Mouse (Mus musculus): ENCODE data around the gene Ubash3a. TPM values are rescaled to one million over a fixed set of nuclear protein-coding genes. Genes with fewer than 3 reads are reported as not detected.

Ubash3a gene
- polyA plus RNA-seq (2015; fragmentation: Nextera tagmentation; extraction: Ambion mirVana): 0.29 TPM in 1 of 2 replicates, not detected in the other

DNA sequence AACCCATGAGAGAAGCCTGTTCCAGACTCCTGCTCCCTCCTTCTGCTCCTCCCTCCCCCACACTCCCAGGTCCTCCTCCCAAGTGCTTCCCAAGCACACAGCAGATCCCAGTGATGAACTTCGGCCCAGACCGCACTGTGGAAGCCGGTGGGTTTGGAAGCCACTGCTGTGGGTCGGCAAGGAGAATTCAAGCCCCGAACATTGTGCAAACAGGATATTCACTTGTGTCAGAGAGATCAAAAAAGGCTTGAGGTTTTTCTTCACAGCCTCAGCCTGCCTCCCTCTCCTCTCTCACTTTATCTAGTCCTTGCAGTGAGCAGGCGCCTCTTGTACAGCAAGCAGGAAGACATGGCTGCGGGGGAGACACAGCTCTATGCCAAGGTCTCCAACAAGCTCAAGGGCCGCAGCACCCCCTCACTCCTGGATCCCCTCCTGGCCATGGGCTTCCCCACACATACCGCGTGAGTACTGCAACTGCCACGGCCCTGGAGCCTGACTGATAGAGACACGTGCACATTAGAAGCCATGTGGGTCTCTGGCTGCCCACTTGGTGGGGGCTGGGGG, at the start of gene Ubash3a:
TSS of gene Ubash3a (plus strand) at position 103 of the 564 bp plus-strand sequence.

DNA sequence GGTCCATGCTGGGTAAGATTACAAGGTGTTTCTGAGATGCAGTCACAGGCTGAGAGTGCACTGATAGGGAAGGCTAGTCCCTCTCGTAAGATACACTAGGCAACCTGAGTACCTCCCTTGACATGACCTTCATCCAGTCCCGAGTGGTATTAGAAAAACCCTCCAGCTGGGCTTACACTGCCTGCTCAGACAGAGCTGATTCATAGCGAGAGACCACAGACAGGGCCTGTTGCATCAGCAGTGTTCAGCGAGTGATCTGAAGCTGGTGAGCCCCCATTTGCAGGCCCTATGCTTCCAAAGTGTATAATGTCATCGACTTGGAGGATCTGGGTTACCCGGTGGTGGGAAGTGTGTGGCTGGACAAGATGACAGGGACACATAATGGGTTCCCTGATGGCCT, 42.5 kb upstream of the Ubash3a start, which contains the start of gene Tff1:
TSS of gene Tff1 (minus strand) at position 151 of the 400 bp plus-strand sequence.

DNA sequence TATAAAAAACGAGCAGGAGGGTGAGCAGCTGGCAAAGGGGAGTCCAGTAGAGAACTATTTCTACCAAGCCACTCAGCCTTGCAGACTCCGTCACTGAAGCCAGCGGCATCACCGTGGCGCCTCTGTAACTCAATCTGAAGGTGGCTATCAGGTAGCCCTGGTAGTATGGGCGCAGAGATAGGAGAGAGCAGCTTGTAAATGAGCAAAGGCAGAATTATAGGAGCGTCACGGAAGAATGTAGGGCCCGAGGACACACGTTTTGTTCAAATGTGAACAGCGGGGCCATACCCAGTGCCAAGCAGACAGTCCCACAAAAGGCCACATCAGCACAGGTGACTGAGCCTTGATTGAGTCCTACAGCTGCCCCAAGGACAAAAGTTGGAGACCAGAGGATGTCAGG, 8.8 kb upstream of the Ubash3a start, which contains the start of gene Tmprss3:
TSS of gene Tmprss3 (minus strand) at position 101 of the 400 bp plus-strand sequence.

GRCm38 (mm10) chr17:31276922-31277918, 69.5 kb downstream of the Ubash3a start, which contains the start of gene Rsph1:
Gene Rsph1, minus strand, starts transcription at chr17:31277383.

DNA sequence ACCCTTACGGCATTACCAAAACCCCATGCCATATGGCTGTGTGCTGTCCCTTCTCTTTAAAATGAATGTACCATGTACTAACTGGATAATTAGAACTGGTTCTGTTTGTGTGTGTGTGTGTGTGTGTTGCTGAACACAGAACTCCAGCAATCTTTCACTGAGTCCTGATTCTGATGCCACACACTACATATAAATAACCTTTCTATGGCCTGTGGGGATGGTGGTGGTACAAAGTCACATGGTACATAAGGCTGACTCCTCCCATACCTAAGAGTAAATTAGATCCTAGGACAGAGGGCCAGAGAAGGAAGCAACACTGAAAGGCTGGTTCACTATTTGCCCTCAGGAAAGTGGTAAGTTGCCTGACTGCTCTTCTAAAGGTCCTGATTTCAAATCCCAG, 78.8 kb downstream of the Ubash3a start, which contains the start of gene Slc37a1:
TSS of gene Slc37a1 (plus strand) at position 301 of the 400 bp plus-strand sequence.

Other genes starting within 250 kb of the Ubash3a start
- 1.9 and 4.7 TPM in 2 replicates for gene Abcg1, start 150.2 kb upstream of the Ubash3a start, polyA plus RNA-seq (2015; fragmentation: Nextera tagmentation; extraction: Ambion mirVana)
- gene Tff3, start 78.2 kb upstream of the Ubash3a start, polyA plus RNA-seq (2015; fragmentation: Nextera tagmentation; extraction: Ambion mirVana): 1.2 and 1.6 TPM in 2 replicates
- gene Tff2, start 63.6 kb upstream of the Ubash3a start, polyA plus RNA-seq (2015; fragmentation: Nextera tagmentation; extraction: Ambion mirVana): not detected in 2 replicates
- gene Tff1, start 42.6 kb upstream of the Ubash3a start, polyA plus RNA-seq (2015; fragmentation: Nextera tagmentation; extraction: Ambion mirVana): 0.98 and 1.5 TPM in 2 replicates
- not detected in 2 replicates for gene Tmprss3, start 8.9 kb upstream of the Ubash3a start, polyA plus RNA-seq (2015; fragmentation: Nextera tagmentation; extraction: Ambion mirVana)
- gene Rsph1, start 69.5 kb downstream of the Ubash3a start, polyA plus RNA-seq (2015; fragmentation: Nextera tagmentation; extraction: Ambion mirVana): 2.0 and 2.3 TPM in 2 replicates
- gene Slc37a1, start 78.9 kb downstream of the Ubash3a start, polyA plus RNA-seq (2015; fragmentation: Nextera tagmentation; extraction: Ambion mirVana): 3.4 and 3.8 TPM in 2 replicates
- gene Pde9a, start 178.3 kb downstream of the Ubash3a start, polyA plus RNA-seq (2015; fragmentation: Nextera tagmentation; extraction: Ambion mirVana): 34.1 and 48.2 TPM in 2 replicates

All from urinary bladder, postnatal 0 days (tissue).